Mouse (Mus musculus): Measurements from ENCODE around the gene Pim3. TPM values are rescaled to one million over a fixed set of nuclear protein-coding genes. Genes with fewer than 3 reads are reported as not detected.
A peak's percentile ranks its signal among the peaks of the same experiment; 100 is the strongest.

The Pim3 gene
- polyA plus RNA-seq, 1 experiment from 2014 or later: 47.1 TPM

DNA sequence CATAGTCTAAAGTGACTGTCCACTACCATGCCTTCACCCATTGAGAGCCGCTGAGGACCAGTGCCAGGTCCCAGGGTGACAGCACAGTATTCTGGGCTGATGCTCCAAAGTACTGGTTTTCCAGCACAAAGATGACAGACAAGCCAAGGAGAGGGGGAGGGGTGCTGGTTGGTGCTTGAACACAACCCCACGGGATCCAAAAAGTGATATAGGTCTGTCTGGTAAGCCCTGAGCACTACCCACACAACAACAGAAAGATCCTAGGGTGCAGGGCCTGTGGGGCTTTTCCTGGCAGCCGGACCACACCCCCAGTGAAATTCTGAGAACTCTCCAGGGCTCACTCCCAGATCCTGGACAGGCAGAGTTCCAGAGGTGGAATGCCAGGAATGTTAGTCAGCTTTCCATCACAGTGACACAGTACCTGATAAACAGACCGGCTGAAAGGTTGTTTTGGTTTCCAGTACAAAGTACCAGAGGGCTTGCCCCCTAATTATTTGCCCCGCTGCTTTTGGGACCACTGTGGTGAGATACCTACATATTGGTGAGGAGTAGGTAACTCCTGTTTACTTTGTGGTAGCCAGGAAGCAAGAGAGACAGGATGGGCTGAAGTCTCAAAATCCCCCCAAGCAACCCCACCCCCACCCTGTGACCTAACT, 5.5 kb downstream of the Pim3 start:
- peak overlapping the region; percentile 55; the same call in 1 of the 2 replicates for H3K9ac ChIP-seq (ENCODE audit: low read length)
- peak; percentile 32; the same call in 1 of the 2 replicates for ATAC-seq (ENCODE audit: insufficient number of reproducible peaks, insufficient read depth, low FRiP score, low read depth)
- H3K4me3 ChIP-seq (ENCODE audit: control insufficient read depth in 1 of 2, insufficient read depth in 1 of 2, low read depth in 1 of 2, low read length in 2 of 2): no peak overlapping the region
- H3K27ac ChIP-seq (replicated peaks in 1 of 2; ENCODE audit: control insufficient read depth in 1 of 2, insufficient read depth in 1 of 2, low read depth in 2 of 2, low read length in 2 of 2): peak overlapping the region; percentile 74 to 94
- H3K27me3 ChIP-seq (ENCODE audit: control insufficient read depth, insufficient read depth, low read length): no peaks in the 10 kb centered on the region
- H3K4me1 ChIP-seq (ENCODE audit: control insufficient read depth in 2 of 2, insufficient read depth in 2 of 2, low read length in 2 of 2): peaks cover 42 to 45% of the 10 kb centered on the region in 2 experiments
- 5% methylated on average over 5 of the region's 5 CpGs for WGBS
- H3K9me3 ChIP-seq (ENCODE audit: control insufficient read depth, low read length): no peaks in the 10 kb centered on the region
- peaks cover 29% of the 10 kb centered on the region for H3K36me3 ChIP-seq (ENCODE audit: control insufficient read depth, insufficient read depth, low read length)
- peak overlapping the region; percentile 37 for H3K4me2 ChIP-seq (ENCODE audit: low read length)

- peaks cover 29% of the 10 kb centered on the region for H3K36me3 ChIP-seq (ENCODE audit: control insufficient read depth, insufficient read depth, low read length)
- H3K9me3 ChIP-seq (ENCODE audit: control insufficient read depth, low read length): no peaks in the 10 kb centered on the region
- peak overlapping the region; percentile 37 for H3K4me2 ChIP-seq (ENCODE audit: low read length)
- 37% methylated on average over 6 of the region's 6 CpGs for WGBS
- H3K9ac ChIP-seq (ENCODE audit: low read length): 0 out of 2 replicates have a peak overlapping the region, but pooled peaks have one; percentile 6
- peaks cover 42 to 45% of the 10 kb centered on the region in 2 experiments for H3K4me1 ChIP-seq (ENCODE audit: control insufficient read depth in 2 of 2, insufficient read depth in 2 of 2, low read length in 2 of 2)
- peak overlapping the region; percentile 74 to 94 for H3K27ac ChIP-seq (replicated peaks in 1 of 2; ENCODE audit: control insufficient read depth in 1 of 2, insufficient read depth in 1 of 2, low read depth in 2 of 2, low read length in 2 of 2)
- H3K4me3 ChIP-seq (ENCODE audit: control insufficient read depth in 1 of 2, insufficient read depth in 1 of 2, low read depth in 1 of 2, low read length in 2 of 2): no peak overlapping the region
- H3K27me3 ChIP-seq (ENCODE audit: control insufficient read depth, insufficient read depth, low read length): no peaks in the 10 kb centered on the region
- ATAC-seq (ENCODE audit: insufficient number of reproducible peaks, insufficient read depth, low FRiP score, low read depth): peak; percentile 14; the same call in 1 of the 2 replicates
Measured at GRCm38 (mm10) chr15:88868024-88868742, 6.2 kb downstream of the Pim3 start.

DNA sequence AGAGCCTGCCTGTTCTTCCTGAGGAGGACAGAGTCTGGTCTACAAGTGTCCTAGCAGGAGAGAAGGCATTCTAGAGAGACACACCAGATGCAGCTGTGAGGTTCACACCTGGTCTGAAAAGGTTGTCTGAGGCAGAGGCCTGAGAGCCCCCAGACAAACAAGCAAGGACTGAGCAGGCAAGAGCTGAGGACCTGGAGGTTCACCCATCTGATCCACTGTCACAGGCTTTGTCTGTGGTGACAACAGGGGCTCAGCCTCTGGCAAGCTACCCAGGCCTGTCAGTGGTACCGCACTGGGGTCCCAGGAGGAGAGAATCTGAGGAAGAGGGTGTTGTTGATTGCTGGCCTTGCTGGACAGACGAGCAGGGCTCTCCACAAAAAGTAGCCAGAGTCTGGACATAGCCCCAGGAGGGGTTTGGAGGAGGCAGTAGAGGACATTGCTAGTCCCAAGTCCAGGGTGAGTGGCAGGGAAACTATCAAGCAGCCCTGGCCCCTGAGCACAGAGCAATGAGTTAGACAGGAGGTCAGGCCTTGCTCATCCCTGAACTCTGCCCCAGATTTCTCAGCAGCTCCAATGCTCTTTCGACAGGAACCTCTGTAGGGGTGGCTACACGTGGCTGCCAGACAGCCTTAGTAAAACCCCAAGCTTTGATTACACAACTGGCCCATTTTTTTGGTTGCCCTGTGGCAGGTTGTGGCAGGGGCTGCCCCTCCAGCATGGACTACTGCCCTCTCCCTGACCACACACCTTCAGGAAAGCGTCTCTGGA, 8.6 kb downstream of the Pim3 start:
- WGBS: 78% methylated on average over 5 of the region's 5 CpGs
- H3K27ac ChIP-seq (replicated peaks in 1 of 2; ENCODE audit: control insufficient read depth in 1 of 2, insufficient read depth in 1 of 2, low read depth in 2 of 2, low read length in 2 of 2): no peak overlapping the region
- H3K9ac ChIP-seq (ENCODE audit: low read length): peak overlapping the region; percentile 31; the same call in 1 of the 2 replicates
- no peaks in the 10 kb centered on the region for H3K9me3 ChIP-seq (ENCODE audit: control insufficient read depth, low read length)
- ATAC-seq (ENCODE audit: insufficient number of reproducible peaks, insufficient read depth, low FRiP score, low read depth): no peak
- peaks cover 14% of the 10 kb centered on the region for H3K36me3 ChIP-seq (ENCODE audit: control insufficient read depth, insufficient read depth, low read length)
- no peaks in the 10 kb centered on the region for H3K27me3 ChIP-seq (ENCODE audit: control insufficient read depth, insufficient read depth, low read length)
- H3K4me3 ChIP-seq (ENCODE audit: control insufficient read depth in 1 of 2, insufficient read depth in 1 of 2, low read depth in 1 of 2, low read length in 2 of 2): no peak overlapping the region
- peaks cover 30 to 33% of the 10 kb centered on the region in 2 experiments for H3K4me1 ChIP-seq (ENCODE audit: control insufficient read depth in 2 of 2, insufficient read depth in 2 of 2, low read length in 2 of 2)
- no peak overlapping the region for H3K4me2 ChIP-seq (ENCODE audit: low read length)

DNA sequence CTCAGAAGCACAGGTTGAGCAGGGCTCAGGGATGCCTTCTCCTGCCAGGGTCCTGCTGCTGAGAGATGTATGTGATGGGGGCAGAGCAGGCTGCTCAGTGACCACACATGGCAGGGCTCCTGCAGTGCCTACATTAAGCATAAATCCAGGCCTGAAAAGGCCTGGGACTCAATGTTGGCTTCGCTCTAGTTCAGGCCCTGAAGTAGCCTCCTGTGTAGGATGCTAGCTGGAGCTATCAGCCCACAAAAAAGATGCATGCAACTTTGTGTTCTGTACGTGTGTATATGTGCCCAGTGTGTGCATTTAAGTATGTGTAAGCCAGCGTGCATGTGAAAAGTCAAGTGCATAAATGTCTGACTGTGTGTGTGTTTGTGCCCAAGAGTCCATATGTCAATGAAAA, 12.1 kb downstream of the Pim3 start:
- Histone ChIP-seq H3K4me3 (ENCODE audit: control insufficient read depth in 1 of 2, insufficient read depth in 1 of 2, low read depth in 1 of 2, low read length in 2 of 2) (no peak overlapping the region), H3K27ac (replicated peaks in 1 of 2; ENCODE audit: control insufficient read depth in 1 of 2, insufficient read depth in 1 of 2, low read depth in 2 of 2, low read length in 2 of 2) (no peak overlapping the region), H3K36me3 (ENCODE audit: control insufficient read depth, insufficient read depth, low read length) (no peaks in the 10 kb centered on the region), H3K9me3 (ENCODE audit: control insufficient read depth, low read length) (no peaks in the 10 kb centered on the region), H3K4me1 (ENCODE audit: control insufficient read depth in 2 of 2, insufficient read depth in 2 of 2, low read length in 2 of 2) (peaks cover 7 to 10% of the 10 kb centered on the region in 2 experiments), H3K4me2 (ENCODE audit: low read length) (no peak overlapping the region), H3K27me3 (ENCODE audit: control insufficient read depth, insufficient read depth, low read length) (no peaks in the 10 kb centered on the region), H3K9ac (ENCODE audit: low read length) (no peak overlapping the region)
- WGBS: 92% methylated on average over 3 of the region's 3 CpGs
- ATAC-seq (ENCODE audit: insufficient number of reproducible peaks, insufficient read depth, low FRiP score, low read depth): no peak

GRCm38 (mm10) chr15:88874477-88874876, 12.5 kb downstream of the Pim3 start:
- H3K9ac ChIP-seq (ENCODE audit: low read length): no peak overlapping the region
- no peaks in the 10 kb centered on the region for H3K9me3 ChIP-seq (ENCODE audit: control insufficient read depth, low read length)
- H3K4me3 ChIP-seq (ENCODE audit: control insufficient read depth in 1 of 2, insufficient read depth in 1 of 2, low read depth in 1 of 2, low read length in 2 of 2): no peak overlapping the region
- no peaks in the 10 kb centered on the region for H3K36me3 ChIP-seq (ENCODE audit: control insufficient read depth, insufficient read depth, low read length)
- peaks cover 7 to 10% of the 10 kb centered on the region in 2 experiments for H3K4me1 ChIP-seq (ENCODE audit: control insufficient read depth in 2 of 2, insufficient read depth in 2 of 2, low read length in 2 of 2)
- no peaks in the 10 kb centered on the region for H3K27me3 ChIP-seq (ENCODE audit: control insufficient read depth, insufficient read depth, low read length)
- ATAC-seq (ENCODE audit: insufficient number of reproducible peaks, insufficient read depth, low FRiP score, low read depth): no peak
- no peak overlapping the region for H3K4me2 ChIP-seq (ENCODE audit: low read length)
- no peak overlapping the region for H3K27ac ChIP-seq (replicated peaks in 1 of 2; ENCODE audit: control insufficient read depth in 1 of 2, insufficient read depth in 1 of 2, low read depth in 2 of 2, low read length in 2 of 2)
- 76% methylated on average over 6 of the region's 6 CpGs for WGBS

- WGBS: 34% methylated on average over 10 of the region's 10 CpGs
- no peak overlapping the region for H3K9ac ChIP-seq (ENCODE audit: low read length)
- H3K4me3 ChIP-seq (ENCODE audit: control insufficient read depth in 1 of 2, insufficient read depth in 1 of 2, low read depth in 1 of 2, low read length in 2 of 2): no peak overlapping the region
Measured at GRCm38 (mm10) chr15:88875625-88876081, 13.7 kb downstream of the Pim3 start.

More at GRCm38 (mm10) chr15:88875625-88876081, 13.7 kb downstream of the Pim3 start:
- no peak overlapping the region for H3K27ac ChIP-seq (replicated peaks in 1 of 2; ENCODE audit: control insufficient read depth in 1 of 2, insufficient read depth in 1 of 2, low read depth in 2 of 2, low read length in 2 of 2)
- peaks cover 7 to 10% of the 10 kb centered on the region in 2 experiments for H3K4me1 ChIP-seq (ENCODE audit: control insufficient read depth in 2 of 2, insufficient read depth in 2 of 2, low read length in 2 of 2)
- H3K36me3 ChIP-seq (ENCODE audit: control insufficient read depth, insufficient read depth, low read length): no peaks in the 10 kb centered on the region
- H3K4me2 ChIP-seq (ENCODE audit: low read length): no peak overlapping the region
- ATAC-seq (ENCODE audit: insufficient number of reproducible peaks, insufficient read depth, low FRiP score, low read depth): peak; percentile 55; the same call in 1 of the 2 replicates
- no peaks in the 10 kb centered on the region for H3K27me3 ChIP-seq (ENCODE audit: control insufficient read depth, insufficient read depth, low read length)
- H3K9me3 ChIP-seq (ENCODE audit: control insufficient read depth, low read length): no peaks in the 10 kb centered on the region

Data from heart, embryonic 14.5 days (tissue).